Mouse (Mus musculus) heart, adult 2 months (tissue): ENCODE data around the gene Csmd2. TPM values are rescaled to one million over a fixed set of nuclear protein-coding genes. Genes with fewer than 3 reads are reported as not detected.

Experiments used
- DNase-seq, 2 experiments: peaks; one replicate each; pipeline ENCODE4 v3.0.0; 2021
- H3K27ac ChIP-seq: fragments of 200-600 bp; 2 replicates; pipeline ENCODE4 v1.8.1; 2022
- H3K27me3 ChIP-seq: fragments of 200-500 bp; 2 replicates; pipeline ENCODE4 v1.6.1; 2012; ENCODE audit warnings: mild to moderate bottlenecking, low read length, inconsistent platforms, mixed read lengths; ENCODE audit not compliant: control insufficient read depth, insufficient read depth
- H3K36me3 ChIP-seq: fragments of 200-500 bp; 2 replicates; pipeline ENCODE4 v1.6.1; 2012; ENCODE audit warnings: low read length, inconsistent platforms; ENCODE audit not compliant: control insufficient read depth, insufficient read depth
- H3K4me1 ChIP-seq: fragments of 200-500 bp; 2 replicates; pipeline ENCODE4 v1.6.1; 2011; ENCODE audit warnings: low read length; ENCODE audit not compliant: control insufficient read depth, insufficient read depth
- H3K4me3 ChIP-seq: fragments of 200-600 bp; 2 replicates; pipeline ENCODE4 v1.8.1; 2022
- H3K79me2 ChIP-seq: fragments of 200-500 bp; replicated peaks from 2 replicates; pipeline ENCODE4 v1.6.1; 2012; ENCODE audit warnings: mild to moderate bottlenecking, inconsistent platforms, low read length, moderate library complexity, mixed read lengths; ENCODE audit not compliant: control insufficient read depth, insufficient read depth
- H3K9ac ChIP-seq: fragments of 200-500 bp; 2 replicates; pipeline ENCODE4 v1.6.1; 2012; ENCODE audit warnings: low read depth, mild to moderate bottlenecking, control low read depth, inconsistent platforms, low read length, mixed read lengths
- CTCF ChIP-seq: fragments of 200-600 bp; IDR thresholded peaks from 2 replicates; pipeline ENCODE4 v1.8.1; 2022; ENCODE audit warnings: antibody characterized with exemption, mild to moderate bottlenecking, moderate library complexity
- EP300 ChIP-seq: fragments of 200-500 bp; IDR thresholded peaks from 2 replicates; pipeline ENCODE4 v1.6.1; 2011; ENCODE audit warnings: low read depth, low read length, control low read depth; ENCODE audit not compliant: insufficient read depth
- POLR2A ChIP-seq: fragments of 200-500 bp; IDR thresholded peaks from 2 replicates; pipeline ENCODE4 v1.6.1; 2011; ENCODE audit warnings: mild to moderate bottlenecking, low read depth, low read length, control low read depth; ENCODE audit not compliant: insufficient read depth
- WGBS: fragments of 180-500 bp; shearing (Covaris S2); methylation state at CpG from one replicate; pipeline ENCODE4 v1.1.7; 2018; 5-methylcytosine and 5-hydroxymethylcytosine counted together
- intact Hi-C: fragments of 180-260 bp; cut with DNase I; formaldehyde crosslinking; loops from one replicate; pipeline ENCODE4 v1.15.1; 2025
- polyA plus RNA-seq: library from polyadenylated mRNA; depleted of rRNA; stranded (reverse); fragments of >200 nt; gene quantifications from 2 replicates; pipeline ENCODE4 v1.2.3, GENCODE M21; 2012
- total RNA-seq, 2 experiments: library from RNA; stranded (reverse); gene quantifications; 2 replicates each; pipeline ENCODE4 v1.2.3; 2021

Csmd2 gene
- total and polyA plus RNA-seq, 3 experiments: not detected

DNA sequence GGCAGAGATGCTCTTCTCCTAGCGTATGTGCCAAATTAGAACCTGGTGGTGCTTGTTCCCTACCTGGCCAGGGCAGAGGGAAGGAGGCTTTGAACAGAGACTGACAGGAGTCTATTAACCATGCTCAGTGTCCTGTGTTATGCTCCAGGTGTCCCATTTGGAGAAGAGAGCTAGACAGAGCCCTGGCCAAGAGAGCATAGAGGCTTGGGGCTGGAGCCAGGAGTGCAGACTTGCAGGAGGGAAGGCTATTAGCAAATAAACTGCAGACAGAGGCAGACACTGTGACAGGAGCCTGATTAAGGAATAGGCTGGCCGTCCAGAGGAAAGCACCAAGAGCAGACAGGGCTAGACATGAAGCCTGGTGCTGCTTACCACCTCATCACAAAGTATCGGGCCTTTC is 164.4 kb downstream of the Csmd2 start:
- WGBS: 64% methylated on average over 3 of the region's 3 CpGs
- no peaks in the 10 kb centered on the region for H3K79me2 ChIP-seq
- no peak overlapping the region for H3K9ac ChIP-seq
- DNase-seq: no peak
- H3K4me3 ChIP-seq: no peak overlapping the region
- no peaks in the 10 kb centered on the region for H3K4me1 ChIP-seq
- intact Hi-C loops: no loop called here
- no peaks in the 10 kb centered on the region for H3K36me3 ChIP-seq
- H3K27me3 ChIP-seq: no peaks in the 10 kb centered on the region
- TF ChIP-seq EP300 (no peak), POLR2A (no peak), CTCF (no peak)
- H3K27ac ChIP-seq: no peak overlapping the region

GRCm38 (mm10) chr4:128153144-128153543 is 165.5 kb downstream of the Csmd2 start:
- H3K4me1 ChIP-seq: no peaks in the 10 kb centered on the region
- H3K4me3 ChIP-seq: no peak overlapping the region
- no peaks in the 10 kb centered on the region for H3K36me3 ChIP-seq
- H3K27me3 ChIP-seq: no peaks in the 10 kb centered on the region
- no peak overlapping the region for H3K9ac ChIP-seq
- no peaks in the 10 kb centered on the region for H3K79me2 ChIP-seq
- intact Hi-C loops: no loop called here
- DNase-seq: no peak
- TF ChIP-seq POLR2A (no peak), CTCF (no peak), EP300 (no peak)
- 85% methylated on average over 4 of the region's 4 CpGs for WGBS
- H3K27ac ChIP-seq: no peak overlapping the region

- DNase-seq: no peak
- no peak overlapping the region for H3K9ac ChIP-seq
- no peak overlapping the region for H3K27ac ChIP-seq
- H3K4me1 ChIP-seq: no peaks in the 10 kb centered on the region
- TF ChIP-seq CTCF: no peak
- no peak overlapping the region for H3K4me3 ChIP-seq
- no peaks in the 10 kb centered on the region for H3K36me3 ChIP-seq
- intact Hi-C loops: no loop called here
- 21% methylated on average over 3 of the region's 3 CpGs for WGBS
- H3K79me2 ChIP-seq: no peaks in the 10 kb centered on the region
- no peaks in the 10 kb centered on the region for H3K27me3 ChIP-seq
Measured at GRCm38 (mm10) chr4:128155226-128155625, 167.6 kb downstream of the Csmd2 start.

DNA sequence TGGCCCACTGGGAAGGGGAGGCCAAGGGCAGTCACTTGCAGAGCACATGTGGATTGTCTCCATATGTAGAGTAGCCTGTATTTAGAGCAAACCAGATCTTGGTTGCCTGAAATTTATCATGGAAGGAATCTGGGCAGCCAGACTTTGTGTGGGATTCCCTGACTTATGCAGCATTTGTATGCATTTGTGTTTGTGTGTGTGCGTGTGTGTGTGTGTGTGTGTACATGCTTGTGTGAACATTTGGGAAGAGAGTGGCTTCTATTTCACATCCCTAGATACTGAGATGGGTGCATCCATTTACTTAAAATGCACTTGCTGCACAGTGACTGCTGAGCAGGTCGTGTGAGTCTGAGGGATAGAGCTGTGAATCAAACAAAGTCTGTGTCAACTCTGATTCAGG is 173.0 kb downstream of the Csmd2 start:
- no peaks in the 10 kb centered on the region for H3K27me3 ChIP-seq
- no peak for DNase-seq
- no peak overlapping the region for H3K4me3 ChIP-seq
- H3K9ac ChIP-seq: no peak overlapping the region
- H3K27ac ChIP-seq: no peak overlapping the region
- no peaks in the 10 kb centered on the region for H3K36me3 ChIP-seq
- H3K79me2 ChIP-seq: no peaks in the 10 kb centered on the region
- no peak for TF ChIP-seq EP300
- TF ChIP-seq CTCF: no peak
- TF ChIP-seq POLR2A: no peak
- no peaks in the 10 kb centered on the region for H3K4me1 ChIP-seq
- WGBS: 74% methylated on average over 2 of the region's 2 CpGs
- intact Hi-C loops: no loop called here

DNA sequence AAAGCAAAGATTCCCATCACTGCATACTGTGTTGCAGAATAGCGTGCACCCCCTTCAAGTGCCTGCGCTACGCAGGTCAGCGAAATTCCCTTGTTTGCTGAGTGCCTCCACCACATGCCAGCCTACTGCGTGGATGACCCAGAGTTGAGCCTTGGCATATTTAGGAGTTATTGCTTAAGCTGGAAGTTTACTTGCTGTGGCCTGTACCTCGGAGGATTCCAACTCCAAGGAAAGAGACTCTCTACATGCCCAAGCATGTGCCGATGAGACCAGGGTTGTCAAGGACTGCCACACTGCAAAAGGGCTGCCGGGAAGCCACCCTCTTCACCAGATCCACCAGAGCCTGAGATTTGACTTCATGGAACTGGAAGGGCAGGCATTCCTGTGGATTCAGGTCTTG is 182.5 kb downstream of the Csmd2 start:
- Histone ChIP-seq H3K4me1 (no peaks in the 10 kb centered on the region), H3K27me3 (no peaks in the 10 kb centered on the region), H3K27ac (no peak overlapping the region), H3K36me3 (no peaks in the 10 kb centered on the region), H3K9ac (no peak overlapping the region), H3K79me2 (no peaks in the 10 kb centered on the region), H3K4me3 (no peak overlapping the region)
- TF ChIP-seq EP300: no peak
- no peak for TF ChIP-seq POLR2A
- TF ChIP-seq CTCF: no peak
- WGBS: 87% methylated on average over 8 of the region's 8 CpGs
- intact Hi-C loops: loop anchor here (10.0 kb wide), 1 partner anchor 235 kb away; no protein-coding TSS in a partner anchor
- DNase-seq: no peak

GRCm38 (mm10) chr4:128171233-128171632 is 183.6 kb downstream of the Csmd2 start:
- no peak overlapping the region for H3K9ac ChIP-seq
- H3K27me3 ChIP-seq: no peaks in the 10 kb centered on the region
- DNase-seq: no peak
- no peaks in the 10 kb centered on the region for H3K79me2 ChIP-seq
- no peak overlapping the region for H3K4me3 ChIP-seq
- H3K27ac ChIP-seq: no peak overlapping the region
- TF ChIP-seq CTCF: no peak
- TF ChIP-seq POLR2A: no peak
- TF ChIP-seq EP300: no peak
- H3K4me1 ChIP-seq: no peaks in the 10 kb centered on the region
- H3K36me3 ChIP-seq: no peaks in the 10 kb centered on the region
- 76% methylated on average over 9 of the region's 9 CpGs for WGBS
- intact Hi-C loops: loop anchor here (10.0 kb wide), 1 partner anchor 236 kb away; no protein-coding TSS in a partner anchor
